ENCODE assay signal across 14 mouse cellular contexts in the genomic region with DNA sequence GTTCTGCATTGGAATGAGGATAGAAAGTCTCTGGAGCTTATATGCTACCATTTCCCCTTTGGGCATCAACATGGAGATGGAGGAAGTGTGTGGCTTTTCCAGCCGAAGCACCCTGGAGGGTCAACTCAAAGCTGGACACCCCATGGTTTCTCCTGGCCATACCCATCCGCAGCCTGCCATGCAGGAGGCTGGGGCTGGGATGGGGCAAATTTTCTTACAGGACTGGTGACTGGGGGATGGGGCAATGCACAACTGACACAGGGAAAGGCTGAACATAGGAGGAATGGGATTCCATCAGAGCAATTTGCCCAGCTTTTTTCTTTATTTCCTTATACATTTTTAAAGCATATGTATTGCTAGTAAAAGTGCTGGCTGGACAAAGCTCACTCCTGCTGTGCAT.
"Had no signal": no experiment of that assay in that cellular context is flagged by ENCODE, and none has a peak within 500 bp of the region (broad histone marks: within the 10 kb centered on the region; RNA-seq: fewer than 3 reads in every experiment).

No protein-coding gene starts in this region.

- H3K9ac ChIP-seq: liver, embryonic 13.5 days; lung, embryonic 14.5 days; midbrain, embryonic 12.5 days; midbrain, embryonic 15.5 days; stomach, embryonic 15.5 days had no signal

- DNase-seq: kidney, adult 2 months; kidney, postnatal 25 days; liver, embryonic 13.5 days; lung, embryonic 14.5 days; retina, postnatal 1 day; spleen, adult 18-20 months; thymus, postnatal 25 days had no signal

- H3K27me3 ChIP-seq: liver, embryonic 13.5 days; midbrain, embryonic 12.5 days; midbrain, embryonic 15.5 days; stomach, embryonic 15.5 days had no signal

- H3K27ac ChIP-seq: kidney, postnatal 0 days; liver, embryonic 13.5 days; macrophage; midbrain, embryonic 12.5 days; midbrain, embryonic 15.5 days; stomach, embryonic 15.5 days had no signal

- H3K4me3 ChIP-seq: liver, embryonic 13.5 days; midbrain, embryonic 12.5 days; midbrain, embryonic 15.5 days; stomach, embryonic 15.5 days had no signal

- H3K4me2 ChIP-seq: liver, embryonic 13.5 days; lung, embryonic 14.5 days; midbrain, embryonic 12.5 days; midbrain, embryonic 15.5 days; stomach, embryonic 15.5 days had no signal

- H3K36me3 ChIP-seq: liver, embryonic 13.5 days; midbrain, embryonic 12.5 days; midbrain, embryonic 15.5 days; stomach, embryonic 15.5 days had no signal

- H3K9me3 ChIP-seq: liver, embryonic 13.5 days; midbrain, embryonic 12.5 days; midbrain, embryonic 15.5 days; stomach, embryonic 15.5 days had no signal

- ATAC-seq: intestine, postnatal 0 days; lung, postnatal 0 days; midbrain, embryonic 15.5 days had no signal

- H3K4me1 ChIP-seq: liver, embryonic 13.5 days; midbrain, embryonic 12.5 days; midbrain, embryonic 15.5 days; stomach, embryonic 15.5 days had no signal
